ENCODE assay signal across 13 mouse cellular contexts in genomic region chr2:38516471-38516870, GRCm38 (mm10). TPM values are rescaled to one million over a fixed set of nuclear protein-coding genes. Genes with fewer than 3 reads are reported as not detected.
A peak's percentile ranks its signal among the peaks of the same experiment; 100 is the strongest.
DNase-seq lines count a peak whose midpoint lies in the region; ATAC-seq lines count a peak whose summit lies in the region.
"Had no signal": no experiment of that assay in that cellular context is flagged by ENCODE, and none has a peak within 500 bp of the region (broad histone marks: within the 10 kb centered on the region; RNA-seq: fewer than 3 reads in every experiment).

No protein-coding gene starts in this region.

- peaks cover 71% of the 10 kb centered on the region for H3K4me1 ChIP-seq in hindbrain, embryonic 10.5 days (replicated peaks)
- peaks cover 49% of the 10 kb centered on the region for H3K4me1 ChIP-seq in hindbrain, embryonic 12.5 days
- peaks cover 47% of the 10 kb centered on the region for H3K4me1 ChIP-seq in lung, embryonic 16.5 days (replicated peaks; ENCODE audit: control insufficient read depth, insufficient read depth, low read length)
- peaks cover 48% of the 10 kb centered on the region for H3K4me1 ChIP-seq in limb, embryonic 10.5 days
- peaks cover 63% of the 10 kb centered on the region for H3K4me1 ChIP-seq in stomach, embryonic 14.5 days (ENCODE audit: control insufficient read depth, insufficient read depth, low read length)

- 78% methylated on average over 3 of the region's 3 CpGs for WGBS in hindbrain, embryonic 10.5 days
- WGBS in hindbrain, embryonic 12.5 days: 62% methylated on average over 3 of the region's 3 CpGs
- WGBS in lung, embryonic 16.5 days: 38% methylated on average over 3 of the region's 3 CpGs
- 82% methylated on average over 3 of the region's 3 CpGs for WGBS in limb, embryonic 10.5 days
- 51% methylated on average over 3 of the region's 3 CpGs for whole genome bisulfite sequencing in stomach, embryonic 14.5 days

- peak overlapping the region; percentile 76; the same call in 1 of the 2 replicates for H3K27ac ChIP-seq in hindbrain, embryonic 10.5 days
- H3K27ac ChIP-seq in hindbrain, embryonic 12.5 days: no peak overlapping the region
- peak overlapping the region; percentile 68 for H3K27ac ChIP-seq in lung, embryonic 16.5 days (ENCODE audit: low read length)
- peak overlapping the region; percentile 53; the same call in 1 of the 2 replicates for H3K27ac ChIP-seq in limb, embryonic 10.5 days
- H3K27ac ChIP-seq in stomach, embryonic 14.5 days (ENCODE audit: low read length): peak overlapping the region; percentile 11; the same call in 1 of the 2 replicates
- H3K27ac ChIP-seq: left cerebral cortex, adult 2 months had no signal

- ATAC-seq in hindbrain, embryonic 12.5 days (ENCODE audit: low FRiP score): no peak
- no peak for ATAC-seq in lung, embryonic 16.5 days (ENCODE audit: low read depth)
- no peak for ATAC-seq in stomach, embryonic 14.5 days (ENCODE audit: insufficient number of reproducible peaks, insufficient read depth, low FRiP score, low read depth)
- ATAC-seq: forebrain, postnatal 0 days had no signal

- DNase-seq in hindbrain, embryonic 10.5 days (ENCODE audit: low spot score): no peak
- DNase-seq in lung, adult 18-20 months: no peak
- DNase-seq in limb, embryonic 10.5 days (ENCODE audit: low spot score): no peak
- DNase-seq in urinary bladder, adult 18-20 months (ENCODE audit: low spot score in 2 of 2): no peak
- DNase-seq: cerebellum, adult 18-20 months; forebrain, postnatal 0 days; gastrocnemius, postnatal 36 days had no signal

- no peaks in the 10 kb centered on the region for H3K27me3 ChIP-seq in hindbrain, embryonic 10.5 days (ENCODE audit: insufficient read depth, poor library complexity, severe bottlenecking)
- H3K27me3 ChIP-seq in hindbrain, embryonic 12.5 days: no peaks in the 10 kb centered on the region; the same call in 1 of the 2 replicates
- no peaks in the 10 kb centered on the region for H3K27me3 ChIP-seq in lung, embryonic 16.5 days (ENCODE audit: control insufficient read depth, insufficient read depth, low read depth, low read length)
- H3K27me3 ChIP-seq in limb, embryonic 10.5 days (ENCODE audit: low read depth, poor library complexity, severe bottlenecking): no peaks in the 10 kb centered on the region
- no peaks in the 10 kb centered on the region for H3K27me3 ChIP-seq in stomach, embryonic 14.5 days (ENCODE audit: control insufficient read depth, insufficient read depth, low read length)

- H3K4me3 ChIP-seq in hindbrain, embryonic 10.5 days: no peak overlapping the region
- no peak overlapping the region for H3K4me3 ChIP-seq in hindbrain, embryonic 12.5 days
- H3K4me3 ChIP-seq in lung, embryonic 16.5 days (ENCODE audit: low read length): no peak overlapping the region
- no peak overlapping the region for H3K4me3 ChIP-seq in limb, embryonic 10.5 days
- no peak overlapping the region for H3K4me3 ChIP-seq in stomach, embryonic 14.5 days (ENCODE audit: low read depth, low read length)
- H3K4me3 ChIP-seq: layer of hippocampus, adult 2 months; left cerebral cortex, adult 2 months had no signal

- H3K9ac ChIP-seq in hindbrain, embryonic 12.5 days: no peak overlapping the region
- H3K9ac ChIP-seq in lung, embryonic 16.5 days (ENCODE audit: low read length): no peak overlapping the region
- no peak overlapping the region for H3K9ac ChIP-seq in stomach, embryonic 14.5 days (replicated peaks; ENCODE audit: low read depth, low read length)
- H3K9ac ChIP-seq: forebrain, postnatal 0 days had no signal

- H3K4me2 ChIP-seq in hindbrain, embryonic 12.5 days (replicated peaks): no peak overlapping the region
- H3K4me2 ChIP-seq in lung, embryonic 16.5 days (ENCODE audit: low read depth, low read length): no peak overlapping the region
- H3K4me2 ChIP-seq in stomach, embryonic 14.5 days (replicated peaks; ENCODE audit: low read depth, low read length): no peak overlapping the region
- H3K4me2 ChIP-seq: liver, embryonic 11.5 days had no signal

- H3K9me3 ChIP-seq in hindbrain, embryonic 10.5 days: no peaks in the 10 kb centered on the region
- H3K9me3 ChIP-seq in hindbrain, embryonic 12.5 days (replicated peaks): no peaks in the 10 kb centered on the region
- no peaks in the 10 kb centered on the region for H3K9me3 ChIP-seq in lung, embryonic 16.5 days (ENCODE audit: control insufficient read depth, low read length)
- H3K9me3 ChIP-seq in limb, embryonic 10.5 days (replicated peaks): no peaks in the 10 kb centered on the region
- H3K9me3 ChIP-seq in stomach, embryonic 14.5 days (ENCODE audit: control insufficient read depth, low read depth, low read length): no peaks in the 10 kb centered on the region

- peaks cover 5% of the 10 kb centered on the region for H3K36me3 ChIP-seq in hindbrain, embryonic 10.5 days
- H3K36me3 ChIP-seq in hindbrain, embryonic 12.5 days: no peaks in the 10 kb centered on the region
- H3K36me3 ChIP-seq in lung, embryonic 16.5 days (ENCODE audit: control insufficient read depth, insufficient read depth, low read length): no peaks in the 10 kb centered on the region
- H3K36me3 ChIP-seq in limb, embryonic 10.5 days: peaks cover 13% of the 10 kb centered on the region; the same call in 1 of the 2 replicates
- H3K36me3 ChIP-seq in stomach, embryonic 14.5 days (ENCODE audit: control insufficient read depth, insufficient read depth, low read length): no peaks in the 10 kb centered on the region; the same call in 1 of the 2 replicates

RNA-seq across cellular contexts. Expression of gene Nek6, which starts 5.0 kb away (rescaled TPM):
- 68.8 and 77.5 TPM in 2 replicates for polyA plus RNA-seq in hindbrain, embryonic 10.5 days (2016; fragmentation: Nextera tagmentation; extraction: Ambion mirVana)
- 85.7 and 94.8 TPM in 2 replicates for polyA plus RNA-seq in hindbrain, embryonic 12.5 days (2016; fragmentation: Nextera tagmentation; extraction: Ambion mirVana)
- polyA plus RNA-seq in lung, embryonic 16.5 days (2015; fragmentation: Nextera tagmentation; extraction: Ambion mirVana): 117 and 122 TPM in 2 replicates
- polyA plus RNA-seq in limb, embryonic 10.5 days (2016; fragmentation: Nextera tagmentation; extraction: Ambion mirVana): 67.5 and 83.4 TPM in 2 replicates
- polyA plus RNA-seq in stomach, embryonic 14.5 days (2014; fragmentation: Nextera tagmentation; extraction: Ambion mirVana): 132 and 136 TPM in 2 replicates
